Mouse (Mus musculus) neural tube, embryonic 13.5 days (tissue): Measurements from ENCODE around the gene Klhl42. TPM values are rescaled to one million over a fixed set of nuclear protein-coding genes. Genes with fewer than 3 reads are reported as not detected.

Experiments
- polyA plus RNA-seq: library from polyadenylated mRNA; unstranded; fragments of >200 nt; fragmentation: Nextera tagmentation; extraction: Ambion mirVana; gene quantifications from 2 replicates; pipeline ENCODE4 v1.2.1, GENCODE M21; 2015

The Klhl42 gene
- polyA plus RNA-seq, 1 experiment from 2014 or later, result 5.6 TPM

Other genes with a start within 250 kb of the Klhl42 start
- gene Smco2, start 241.3 kb upstream of the Klhl42 start, polyA plus RNA-seq, result not detected in 2 replicates
- gene Ppfibp1, start 202.9 kb upstream of the Klhl42 start, polyA plus RNA-seq, result 15.2 and 17.7 TPM in 2 replicates
- gene 1700034J05Rik, start 137.0 kb upstream of the Klhl42 start, polyA plus RNA-seq, result 0.14 TPM in 1 of 2 replicates, not detected in the other
- gene Rep15, start 58.8 kb upstream of the Klhl42 start, polyA plus RNA-seq, result 0.33 and 0.59 TPM in 2 replicates
- gene Mrps35, start 48.6 kb upstream of the Klhl42 start, polyA plus RNA-seq, result 73.2 and 80.5 TPM in 2 replicates
- gene Mansc4, start 4.3 kb upstream of the Klhl42 start, polyA plus RNA-seq, result 0.26 and 0.40 TPM in 2 replicates
- 2.3 and 2.4 TPM in 2 replicates for gene Pthlh, start 172.8 kb downstream of the Klhl42 start, polyA plus RNA-seq